In genomic region chr10:62194946-62195345, GRCm38 (mm10) we compare ENCODE assay signal across 17 mouse cellular contexts. TPM values are rescaled to one million over a fixed set of nuclear protein-coding genes. Genes with fewer than 3 reads are reported as not detected.
A peak's percentile ranks its signal among the peaks of the same experiment; 100 is the strongest.
DNase-seq lines count a peak whose midpoint lies in the region; ATAC-seq and TF ChIP-seq lines count a peak whose summit lies in the region.
"Had no signal": no experiment of that assay in that cellular context is flagged by ENCODE, and none has a peak within 500 bp of the region (broad histone marks: within the 10 kb centered on the region; RNA-seq: fewer than 3 reads in every experiment).

No protein-coding gene starts in this region.

- TF ChIP-seq CTCF in cerebellum, adult 2 months (IDR thresholded peaks at IDR 0.05; ENCODE audit: borderline replicate concordance, insufficient read depth, low read depth, low read length), result no peak
- TF ChIP-seq CTCF in intestine, postnatal 0 days (IDR thresholded peaks at IDR 0.05; ENCODE audit: low read depth), result no peak
- TF ChIP-seq CTCF in cortical plate, adult 2 months (IDR thresholded peaks at IDR 0.05; ENCODE audit: extremely low read depth, insufficient read depth, low read length), result no peak

- no peak overlapping the region for H3ac ChIP-seq in myocyte (ENCODE audit: control insufficient read depth, insufficient read length)

- H3K36me3 ChIP-seq in intestine, embryonic 16.5 days (ENCODE audit: control insufficient read depth, insufficient read depth, low read length), result no peaks in the 10 kb centered on the region
- H3K36me3 ChIP-seq in intestine, postnatal 0 days (ENCODE audit: control insufficient read depth, insufficient read depth), result peaks cover 20% of the 10 kb centered on the region
- H3K36me3 ChIP-seq in myocyte (ENCODE audit: control insufficient read depth, insufficient read depth), result no peaks in the 10 kb centered on the region
- H3K36me3 ChIP-seq: limb, embryonic 15.5 days had no signal

- 85% methylated on average over 6 of the region's 6 CpGs for WGBS in cerebellum, adult 2 months
- 56% methylated on average over 6 of the region's 6 CpGs for WGBS in intestine, embryonic 16.5 days
- 52% methylated on average over 6 of the region's 6 CpGs for WGBS in intestine, postnatal 0 days

- H3K4me3 ChIP-seq in cerebellum, adult 2 months (replicated peaks; ENCODE audit: insufficient read depth, low read depth, low read length), result no peak overlapping the region
- no peak overlapping the region for H3K4me3 ChIP-seq in intestine, embryonic 16.5 days (ENCODE audit: low read length)
- no peak overlapping the region for H3K4me3 ChIP-seq in intestine, postnatal 0 days (ENCODE audit: low read depth, low read length)
- H3K4me3 ChIP-seq in cortical plate, adult 2 months (ENCODE audit: insufficient read depth, low read length), result no peak overlapping the region
- H3K4me3 ChIP-seq in myocyte, result no peak overlapping the region
- H3K4me3 ChIP-seq: erythroblast, embryonic 14.5 days; kidney, embryonic 15.5 days; limb, embryonic 15.5 days had no signal

- H3K9ac ChIP-seq in intestine, embryonic 16.5 days (ENCODE audit: low read depth, low read length), result no peak overlapping the region
- no peak overlapping the region for H3K9ac ChIP-seq in intestine, postnatal 0 days (ENCODE audit: low read depth, low read length)
- H3K9ac ChIP-seq: kidney, embryonic 15.5 days; limb, embryonic 15.5 days; liver, postnatal 0 days had no signal

- H3K4me1 ChIP-seq in cerebellum, adult 2 months (ENCODE audit: control insufficient read depth, insufficient read depth, low read length), result peaks cover 51% of the 10 kb centered on the region
- no peaks in the 10 kb centered on the region; the same call in 1 of the 2 replicates for H3K4me1 ChIP-seq in intestine, embryonic 16.5 days (ENCODE audit: control insufficient read depth, insufficient read depth, low read length)
- peaks cover 4% of the 10 kb centered on the region; the same call in 1 of the 2 replicates for H3K4me1 ChIP-seq in intestine, postnatal 0 days (replicated peaks; ENCODE audit: control insufficient read depth, insufficient read depth, low read length)
- H3K4me1 ChIP-seq in cortical plate, adult 2 months (ENCODE audit: control insufficient read depth, insufficient read depth, low read length), result 0 out of 2 replicates have a peak, but pooled peaks cover 1% of the 10 kb centered on the region

- no peaks in the 10 kb centered on the region for H3K9me3 ChIP-seq in intestine, embryonic 16.5 days (ENCODE audit: control insufficient read depth, low read length)
- H3K9me3 ChIP-seq in intestine, postnatal 0 days (ENCODE audit: control insufficient read depth), result no peaks in the 10 kb centered on the region
- H3K9me3 ChIP-seq: kidney, embryonic 15.5 days; limb, embryonic 15.5 days had no signal

- H3K4me2 ChIP-seq in intestine, embryonic 16.5 days (ENCODE audit: low read depth, low read length), result no peak overlapping the region
- H3K4me2 ChIP-seq in intestine, postnatal 0 days (replicated peaks; ENCODE audit: low read depth), result no peak overlapping the region
- H3K4me2 ChIP-seq in myocyte (ENCODE audit: low read depth), result peak overlapping the region; percentile 56
- H3K4me2 ChIP-seq: kidney, embryonic 15.5 days; limb, embryonic 15.5 days had no signal

- no peaks in the 10 kb centered on the region for H3K27me3 ChIP-seq in cerebellum, adult 2 months (ENCODE audit: control insufficient read depth, insufficient read depth, low read length)
- H3K27me3 ChIP-seq in intestine, embryonic 16.5 days (replicated peaks; ENCODE audit: control insufficient read depth, insufficient read depth, low read length), result no peaks in the 10 kb centered on the region
- no peaks in the 10 kb centered on the region for H3K27me3 ChIP-seq in intestine, postnatal 0 days (replicated peaks; ENCODE audit: control insufficient read depth, insufficient read depth, low read length)
- H3K27me3 ChIP-seq in myocyte (ENCODE audit: control insufficient read depth, insufficient read depth, insufficient read length), result no peaks in the 10 kb centered on the region
- H3K27me3 ChIP-seq: kidney, embryonic 15.5 days; limb, embryonic 15.5 days had no signal

- no peak for DNase-seq in cerebellum, adult 2 months
- DNase-seq in cerebellum, adult 11-12 months, result no peak
- DNase-seq in urinary bladder, postnatal 4 days (ENCODE audit: low spot score in 2 of 2), result no peak
- no peak for DNase-seq in lung, adult 18-20 months
- DNase-seq: adrenal gland, postnatal 25 days; liver, postnatal 0 days; lung, postnatal 4 days; thymus, postnatal 14 days had no signal

- H3K79me2 ChIP-seq in myocyte (ENCODE audit: control insufficient read depth, insufficient read depth), result no peaks in the 10 kb centered on the region

- peak overlapping the region; percentile 54; the same call in 1 of the 2 replicates for H3K27ac ChIP-seq in cerebellum, adult 2 months (ENCODE audit: insufficient read depth, low read length)
- 0 out of 2 replicates have a peak overlapping the region, but pooled peaks have one; percentile 29 for H3K27ac ChIP-seq in intestine, embryonic 16.5 days (ENCODE audit: low read length)
- H3K27ac ChIP-seq in intestine, postnatal 0 days (ENCODE audit: low read depth, low read length), result no peak overlapping the region
- H3K27ac ChIP-seq in cortical plate, adult 2 months (ENCODE audit: insufficient read depth, low read length), result peak overlapping the region; percentile 55; the same call in 1 of the 2 replicates
- H3K27ac ChIP-seq: kidney, embryonic 15.5 days; limb, embryonic 15.5 days had no signal

- no peak for ATAC-seq in intestine, embryonic 16.5 days
- ATAC-seq in intestine, postnatal 0 days, result no peak
- ATAC-seq: activated CD4-positive, CD25-positive, alpha-beta regulatory T cell, adult 4 months; inflammation-experienced regulatory T-cells, adult 6 months; liver, postnatal 0 days had no signal

- no peak for TF ChIP-seq POLR2A in cerebellum, adult 2 months (IDR thresholded peaks at IDR 0.05; ENCODE audit: borderline replicate concordance, insufficient read depth, low read length)
- TF ChIP-seq POLR2A in cortical plate, adult 2 months (IDR thresholded peaks at IDR 0.05; ENCODE audit: extremely low read depth, insufficient read depth, low read length), result no peak
- TF ChIP-seq POLR2A in myocyte (IDR thresholded peaks at IDR 0.05; ENCODE audit: insufficient read length, low read depth), result no peak

TF ChIP-seq in myocyte, 11 proteins besides CTCF, POLR2A, EP300 and RAD21:
- TF ChIP-seq USF1 (IDR thresholded peaks at IDR 0.05; ENCODE audit: low read depth) (no peak), MYOG (IDR thresholded peaks at IDR 0.05; ENCODE audit: control insufficient read depth in 1 of 3, insufficient read depth in 1 of 3, insufficient read length in 2 of 3, low read depth in 2 of 3) (no peak), MAX (IDR thresholded peaks at IDR 0.05; ENCODE audit: low read depth) (no peak), SRF (IDR thresholded peaks at IDR 0.05; ENCODE audit: control insufficient read depth, insufficient read length, low read depth) (no peak), TCF12 (IDR thresholded peaks at IDR 0.05; ENCODE audit: insufficient read depth, poor library complexity, severe bottlenecking) (no peak), TCF3 (IDR thresholded peaks at IDR 0.05; ENCODE audit: insufficient read length, low read depth) (no peak), POLR2AphosphoS2 (IDR thresholded peaks at IDR 0.05; ENCODE audit: insufficient read length, low read depth) (no peak), MYOD1 (IDR thresholded peaks at IDR 0.05; ENCODE audit: control insufficient read depth in 1 of 3, insufficient read length in 2 of 3, low read depth in 2 of 3) (no peak), CEBPB (IDR thresholded peaks at IDR 0.05; ENCODE audit: insufficient read depth, poor library complexity, severe bottlenecking) (no peak), E2F4 (IDR thresholded peaks at IDR 0.05; ENCODE audit: insufficient read depth) (no peak), REST (IDR thresholded peaks at IDR 0.05; ENCODE audit: insufficient read depth, insufficient read length) (no peak)
TF ChIP-seq in myocyte: peak in this region for 0.

RNA-seq across cellular contexts. Expression of gene Tspan15, which starts 36.1 kb away (rescaled TPM):
- polyA plus RNA-seq in cerebellum, adult 2 months (2012; rRNA removed), result 51.2 and 55.0 TPM in 2 replicates
- polyA plus RNA-seq in intestine, embryonic 16.5 days (2015; fragmentation: Nextera tagmentation; extraction: Ambion mirVana), result 86.3 and 92.1 TPM in 2 replicates
- 96.8 and 100 TPM in 2 replicates for polyA plus RNA-seq in intestine, postnatal 0 days (2015; fragmentation: Nextera tagmentation; extraction: Ambion mirVana)
- 26.6 and 26.9 TPM in 2 replicates for polyA plus RNA-seq in cortical plate, adult 2 months (2012; rRNA removed)
- 18.7 TPM for polyA plus RNA-seq in myocyte (2012; fragmentation: generic; extraction: Trizol)
- polyA plus RNA-seq: inflammation-experienced regulatory T-cells, adult 6 months had no signal

RNA-seq across cellular contexts. Expression of gene Fam241b, which starts 51.2 kb away (rescaled TPM):
- polyA plus RNA-seq in cerebellum, adult 2 months (2012; rRNA removed), result 71.8 and 74.2 TPM in 2 replicates
- 42.4 and 43.1 TPM in 2 replicates for polyA plus RNA-seq in intestine, embryonic 16.5 days (2015; fragmentation: Nextera tagmentation; extraction: Ambion mirVana)
- polyA plus RNA-seq in intestine, postnatal 0 days (2015; fragmentation: Nextera tagmentation; extraction: Ambion mirVana), result 46.2 and 47.3 TPM in 2 replicates
- polyA plus RNA-seq in cortical plate, adult 2 months (2012; rRNA removed), result 50.3 and 56.6 TPM in 2 replicates
- polyA plus RNA-seq in myocyte (2012; fragmentation: generic; extraction: Trizol), result 3.3 TPM

RNA-seq across cellular contexts. Expression of gene Tacr2, which starts 57.3 kb away (rescaled TPM):
- polyA plus RNA-seq in cerebellum, adult 2 months (2012; rRNA removed), result 0.07 TPM in 1 of 2 replicates, not detected in the other
- polyA plus RNA-seq in intestine, embryonic 16.5 days (2015; fragmentation: Nextera tagmentation; extraction: Ambion mirVana), result 0.98 and 1.2 TPM in 2 replicates
- polyA plus RNA-seq in intestine, postnatal 0 days (2015; fragmentation: Nextera tagmentation; extraction: Ambion mirVana), result 0.31 and 0.90 TPM in 2 replicates
- 0.31 and 0.42 TPM in 2 replicates for polyA plus RNA-seq in cortical plate, adult 2 months (2012; rRNA removed)
- polyA plus RNA-seq in myocyte (2012; fragmentation: generic; extraction: Trizol), result 0.05 TPM
- polyA plus RNA-seq: activated CD4-positive, CD25-positive, alpha-beta regulatory T cell, adult 4 months; erythroblast, embryonic 14.5 days; inflammation-experienced regulatory T-cells, adult 6 months; limb, embryonic 15.5 days; liver, postnatal 0 days had no signal
